Mouse (Mus musculus) CH12.LX (cell line): ENCODE results near the gene 2010300C02Rik. TPM values are rescaled to one million over a fixed set of nuclear protein-coding genes. Genes with fewer than 3 reads are reported as not detected.

Source experiments
- DNase-seq: peaks from one replicate; pipeline ENCODE4 v3.0.0-alpha.2; 2013; ENCODE audit errors: extremely low read depth
- H3K27ac ChIP-seq: 2 replicates; pipeline ENCODE4 v1.5.1; 2012; ENCODE audit warnings: low read depth, mild to moderate bottlenecking, control low read depth, moderate library complexity; ENCODE audit not compliant: insufficient read depth
- H3K27me3 ChIP-seq: replicated peaks from 2 replicates; pipeline ENCODE3; 2012; ENCODE audit warnings: inconsistent platforms
- H3K36me3 ChIP-seq, 2 experiments: replicated peaks in 1 of 2; 2 replicates each; pipeline versions ENCODE3 to v1.6.1; 2012; ENCODE audit warnings: inconsistent platforms in 1 of 2, low read length in 1 of 2, mild to moderate bottlenecking in 1 of 2, mixed read lengths in 1 of 2, moderate library complexity in 1 of 2; ENCODE audit not compliant: control insufficient read depth in 1 of 2, insufficient read depth in 1 of 2
- H3K4me1 ChIP-seq, 2 experiments: 2 replicates each; pipeline ENCODE4 v1.6.1; 2012; ENCODE audit warnings: inconsistent platforms in 1 of 2, moderate library complexity in 1 of 2; ENCODE audit not compliant: insufficient read depth in 2 of 2, control insufficient read depth in 1 of 2
- H3K4me2 ChIP-seq: 2 replicates; pipeline ENCODE4 v1.6.1; 2012; ENCODE audit warnings: low read depth, mild to moderate bottlenecking, control low read depth; ENCODE audit not compliant: poor library complexity, insufficient read depth, severe bottlenecking
- H3K4me3 ChIP-seq, 3 experiments: fragments of 150-350 bp in 1 of 3; sonication (generic) in 1 of 3; replicated peaks in 1 of 3; 2 replicates each; pipeline versions ENCODE3 to v1.5.1; 2011 to 2012; ENCODE audit warnings: low read depth in 2 of 3, low read length in 2 of 3, mild to moderate bottlenecking in 2 of 3, moderate library complexity in 2 of 3, control low read depth in 1 of 3, improper control_type of control experiment in 1 of 3, inconsistent platforms in 1 of 3, mixed read lengths in 1 of 3; ENCODE audit not compliant: poor library complexity in 1 of 3
- H3K79me2 ChIP-seq: replicated peaks from 2 replicates; pipeline ENCODE4 v1.6.1; 2012; ENCODE audit warnings: mild to moderate bottlenecking, moderate library complexity; ENCODE audit not compliant: control insufficient read depth, poor library complexity, insufficient read depth, severe bottlenecking; ENCODE audit errors: extremely low read depth
- H3K9ac ChIP-seq: 2 replicates; pipeline ENCODE4 v1.6.1; 2012; ENCODE audit warnings: low read depth, mild to moderate bottlenecking, control low read depth, moderate library complexity; ENCODE audit not compliant: insufficient read depth
- H3K9me3 ChIP-seq: replicated peaks from 2 replicates; pipeline ENCODE3; 2012; ENCODE audit warnings: low read length, inconsistent platforms, mixed read lengths
- CHD2 ChIP-seq: IDR thresholded peaks from 2 replicates; pipeline ENCODE4 v1.6.1; 2011; ENCODE audit warnings: low read length, improper control_type of control experiment
- CTCF ChIP-seq, 2 experiments: IDR thresholded peaks in 1 of 2; conservative IDR thresholded peaks in 1 of 2; 2 replicates each; pipeline ENCODE4 v1.5.1; 2011 to 2012; ENCODE audit warnings: low read depth in 2 of 2, low read length in 2 of 2, improper control_type of control experiment in 1 of 2, inconsistent platforms in 1 of 2, mild to moderate bottlenecking in 1 of 2, moderate library complexity in 1 of 2
- E2F4 ChIP-seq: IDR thresholded peaks from 2 replicates; pipeline ENCODE4 v1.6.1; 2011; ENCODE audit warnings: low read depth, low read length, improper control_type of control experiment; ENCODE audit not compliant: insufficient replicate concordance
- ELF1 ChIP-seq: IDR thresholded peaks from 2 replicates; pipeline ENCODE4 v1.6.1; 2014; ENCODE audit warnings: low read depth, mild to moderate bottlenecking, inconsistent platforms, low read length, improper control_type of control experiment
- EP300 ChIP-seq: IDR thresholded peaks from 2 replicates; pipeline ENCODE4 v1.6.1; 2011; ENCODE audit warnings: low read length, improper control_type of control experiment
- GABPA ChIP-seq: IDR thresholded peaks from 2 replicates; pipeline ENCODE4 v1.6.1; 2012; ENCODE audit warnings: low read depth, low read length, improper control_type of control experiment, inconsistent platforms; ENCODE audit not compliant: insufficient replicate concordance
- IRF4 ChIP-seq: IDR thresholded peaks from 2 replicates; pipeline ENCODE4 v1.6.1; 2014; ENCODE audit warnings: low read depth, mild to moderate bottlenecking, inconsistent platforms, low read length, improper control_type of control experiment
- JUN ChIP-seq: IDR thresholded peaks from 2 replicates; pipeline ENCODE4 v1.6.1; 2011; ENCODE audit warnings: low read depth, mild to moderate bottlenecking, low read length, improper control_type of control experiment, moderate library complexity; ENCODE audit not compliant: insufficient read depth
- JUND ChIP-seq: conservative IDR thresholded peaks from 2 replicates; pipeline ENCODE4 v1.6.1; 2011; ENCODE audit warnings: low read depth, low read length, improper control_type of control experiment
- MAFK ChIP-seq: IDR thresholded peaks from 2 replicates; pipeline ENCODE4 v1.6.1; 2011; ENCODE audit warnings: low read length, improper control_type of control experiment; ENCODE audit not compliant: insufficient replicate concordance
- MAX ChIP-seq: IDR thresholded peaks from 2 replicates; pipeline ENCODE4 v1.6.1; 2011; ENCODE audit warnings: low read length, improper control_type of control experiment
- MAZ ChIP-seq: IDR thresholded peaks from 2 replicates; pipeline ENCODE4 v1.6.1; 2012; ENCODE audit warnings: low read depth, mild to moderate bottlenecking, inconsistent platforms, low read length, improper control_type of control experiment, moderate library complexity
- MXI1 ChIP-seq: IDR thresholded peaks from 2 replicates; pipeline ENCODE4 v1.6.1; 2011; ENCODE audit warnings: mild to moderate bottlenecking, low read depth, low read length, improper control_type of control experiment
- NELFE ChIP-seq: IDR thresholded peaks from 2 replicates; pipeline ENCODE4 v1.6.1; 2011; ENCODE audit warnings: low read depth, low read length, improper control_type of control experiment
- NRF1 ChIP-seq: IDR thresholded peaks from 2 replicates; pipeline ENCODE4 v1.6.1; 2014; ENCODE audit warnings: low read depth, mild to moderate bottlenecking, inconsistent platforms, low read length, improper control_type of control experiment, moderate library complexity
- PAX5 ChIP-seq: IDR thresholded peaks from 2 replicates; pipeline ENCODE4 v1.6.1; 2012; ENCODE audit warnings: low read length, inconsistent platforms, mixed read lengths
- RCOR1 ChIP-seq: conservative IDR thresholded peaks from 2 replicates; pipeline ENCODE4 v1.6.1; 2012; ENCODE audit warnings: low read depth, mild to moderate bottlenecking, inconsistent platforms, low read length, improper control_type of control experiment
- USF1 ChIP-seq: IDR thresholded peaks from 2 replicates; pipeline ENCODE4 v1.6.1; 2014; ENCODE audit warnings: low read depth, mild to moderate bottlenecking, inconsistent platforms, low read length, improper control_type of control experiment
- ZMIZ1 ChIP-seq: IDR thresholded peaks from 2 replicates; pipeline ENCODE4 v1.6.1; 2012; ENCODE audit warnings: low read depth, mild to moderate bottlenecking, inconsistent platforms, low read length, improper control_type of control experiment
- dilution Hi-C: fragments of 300-500 bp; cut with MboI; formaldehyde crosslinking; loops from 2 replicates; pipeline ENCODE4 v1.14.3; 2020; ENCODE audit warnings: low sequenced_read_pairs; ENCODE audit not compliant: extremely low pct_unique_long_range_greater_than_20kb, extremely low pct_ligation_motif_present
- in situ Hi-C: fragments of 300-500 bp; cut with MboI; formaldehyde crosslinking; loops from 3 replicates; pipeline ENCODE4 v1.14.3; 2019; ENCODE audit warnings: low sequenced_read_pairs, low pct_ligation_motif_present, low pct_unique_long_range_greater_than_20kb, mixed read lengths
- polyA plus RNA-seq: library from polyadenylated mRNA; unstranded; fragments of >175 nt; gene quantifications from 2 replicates; pipeline ENCODE4 v1.2.1, GENCODE M21; 2012; ENCODE audit warnings: low read depth; ENCODE audit not compliant: insufficient read length
- total RNA-seq, 2 experiments: library from RNA; depleted of rRNA; stranded (reverse); fragments of 300-350 nt in 1 of 2; fragments of >200 nt in 1 of 2; gene quantifications; 2 replicates each; pipeline ENCODE4 v1.2.3; 2012 to 2014

2010300C02Rik gene
- total and polyA plus RNA-seq, 3 experiments = 0.08 to 0.25 (median 0.09) TPM

DNA sequence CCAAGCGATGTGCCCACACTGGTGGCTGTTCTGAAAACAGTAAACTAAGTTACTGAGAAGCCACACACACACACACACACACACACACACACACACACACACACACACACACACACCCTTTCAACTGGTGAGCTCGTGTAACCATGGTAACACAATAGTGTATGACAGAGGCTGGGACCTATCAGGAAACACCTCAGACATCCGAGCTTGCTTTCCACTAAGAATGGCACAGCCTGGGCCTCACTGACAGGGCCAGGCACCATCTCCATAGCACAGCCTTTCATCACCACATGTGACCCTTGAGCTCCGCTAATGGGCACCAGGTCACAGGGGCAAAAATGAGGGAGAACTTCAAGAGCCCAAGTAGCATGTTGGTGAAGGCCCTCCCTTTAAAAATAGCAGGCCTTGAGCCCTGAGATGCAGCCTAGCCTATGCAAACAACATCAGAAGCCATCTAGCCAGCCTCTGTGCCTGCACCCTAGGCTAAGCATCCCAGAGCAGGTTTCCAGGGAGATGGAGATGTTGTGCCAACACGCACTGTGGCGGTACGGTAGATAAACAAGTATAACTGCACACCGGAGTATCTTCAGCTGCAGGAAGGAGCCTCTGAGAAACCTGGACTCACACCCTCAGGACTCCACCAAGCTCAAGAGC lies 21.6 kb downstream of the 2010300C02Rik start:
- dilution Hi-C loops (no loop called here), in situ Hi-C loops (no loop called here)
- TF ChIP-seq RCOR1 = no peak
- no peak for TF ChIP-seq MAX
- no peak for TF ChIP-seq MAZ
- no peak for TF ChIP-seq JUN
- no peak for TF ChIP-seq CTCF (conservative IDR thresholded peaks at IDR 0.05 in 1 of 2, IDR thresholded peaks at IDR 0.05 in 1 of 2; ENCODE audit: low read depth in 2 of 2, low read length in 2 of 2)
- no peak for TF ChIP-seq GABPA
- no peak for TF ChIP-seq CHD2
- TF ChIP-seq PAX5 = no peak
- TF ChIP-seq ZMIZ1 = no peak
- no peak for TF ChIP-seq IRF4
- no peak for TF ChIP-seq MXI1
- no peak for TF ChIP-seq E2F4
- TF ChIP-seq EP300 = no peak
- H3K9ac ChIP-seq = no peak overlapping the region
- no peaks in the 10 kb centered on the region; a peak in 1 of 4 replicates for H3K4me1 ChIP-seq
- H3K4me2 ChIP-seq = no peak overlapping the region
- no peaks in the 10 kb centered on the region for H3K9me3 ChIP-seq
- peaks cover 27% of the 10 kb centered on the region for H3K27me3 ChIP-seq
- no peak overlapping the region for H3K4me3 ChIP-seq
- no peak for DNase-seq
- H3K36me3 ChIP-seq = no peaks in the 10 kb centered on the region
- H3K27ac ChIP-seq = no peak overlapping the region
- H3K79me2 ChIP-seq = no peaks in the 10 kb centered on the region

- Histone ChIP-seq H3K79me2 (no peaks in the 10 kb centered on the region), H3K4me3 (no peak overlapping the region), H3K9me3 (no peaks in the 10 kb centered on the region), H3K4me2 (no peak overlapping the region), H3K4me1 (no peaks in the 10 kb centered on the region; a peak in 1 of 4 replicates), H3K9ac (no peak overlapping the region), H3K36me3 (no peaks in the 10 kb centered on the region), H3K27ac (no peak overlapping the region), H3K27me3 (peaks cover 27% of the 10 kb centered on the region)
- dilution Hi-C loops (no loop called here), in situ Hi-C loops (no loop called here)
- TF ChIP-seq GABPA (no peak), MAFK (no peak), ZMIZ1 (no peak), USF1 (no peak), E2F4 (no peak), CTCF (conservative IDR thresholded peaks at IDR 0.05 in 1 of 2, IDR thresholded peaks at IDR 0.05 in 1 of 2; ENCODE audit: low read depth in 2 of 2, low read length in 2 of 2) (no peak), JUND (no peak), NELFE (no peak), IRF4 (no peak), ELF1 (no peak), NRF1 (no peak)
- DNase-seq = no peak
Observed at GRCm38 (mm10) chr1:37696918-37697317, 23.0 kb downstream of the 2010300C02Rik start.
